Mouse (Mus musculus): ENCODE results near the gene Prss27. TPM values are rescaled to one million over a fixed set of nuclear protein-coding genes. Genes with fewer than 3 reads are reported as not detected.
A peak's percentile ranks its signal among the peaks of the same experiment; 100 is the strongest.

Prss27 gene
- polyA plus RNA-seq, 1 experiment from 2014 or later, result 0.52 TPM

- ATAC-seq (ENCODE audit: low FRiP score, low read depth), result no peak
- Histone ChIP-seq H3K27me3 (no peaks in the 10 kb centered on the region), H3K27ac (no peak overlapping the region), H3K4me2 (replicated peaks) (no peak overlapping the region), H3K4me3 (no peak overlapping the region), H3K9ac (no peak overlapping the region), H3K9me3 (peaks cover 4% of the 10 kb centered on the region; the same call in 1 of the 2 replicates), H3K36me3 (no peaks in the 10 kb centered on the region), H3K4me1 (no peaks in the 10 kb centered on the region)
- 51% methylated on average over 2 of the region's 2 CpGs for WGBS
Observed at GRCm38 (mm10) chr17:24006930-24007329, 31.0 kb upstream of the Prss27 start.

GRCm38 (mm10) chr17:24007391-24007790 is 30.6 kb upstream of the Prss27 start:
- Histone ChIP-seq H3K4me1 (no peaks in the 10 kb centered on the region), H3K27me3 (no peaks in the 10 kb centered on the region), H3K36me3 (no peaks in the 10 kb centered on the region), H3K27ac (no peak overlapping the region), H3K9ac (no peak overlapping the region), H3K4me3 (no peak overlapping the region), H3K9me3 (peaks cover 4% of the 10 kb centered on the region; the same call in 1 of the 2 replicates), H3K4me2 (replicated peaks) (no peak overlapping the region)
- WGBS, result 72% methylated on average over 1 of the region's 1 CpGs
- ATAC-seq (ENCODE audit: low FRiP score, low read depth), result no peak

GRCm38 (mm10) chr17:24008105-24008504 is 29.8 kb upstream of the Prss27 start:
- Histone ChIP-seq H3K9me3 (peaks cover 4% of the 10 kb centered on the region; the same call in 1 of the 2 replicates), H3K9ac (no peak overlapping the region), H3K4me3 (no peak overlapping the region), H3K27ac (no peak overlapping the region), H3K36me3 (no peaks in the 10 kb centered on the region), H3K4me1 (no peaks in the 10 kb centered on the region), H3K27me3 (no peaks in the 10 kb centered on the region), H3K4me2 (replicated peaks) (no peak overlapping the region)
- WGBS, result 64% methylated on average over 4 of the region's 4 CpGs
- ATAC-seq (ENCODE audit: low FRiP score, low read depth), result no peak

GRCm38 (mm10) chr17:24009617-24010016 is 28.3 kb upstream of the Prss27 start:
- H3K27me3 ChIP-seq, result no peaks in the 10 kb centered on the region
- no peak for ATAC-seq (ENCODE audit: low FRiP score, low read depth)
- H3K4me1 ChIP-seq, result no peaks in the 10 kb centered on the region
- 47% methylated on average over 5 of the region's 5 CpGs for WGBS
- H3K4me2 ChIP-seq (replicated peaks), result no peak overlapping the region
- H3K36me3 ChIP-seq, result no peaks in the 10 kb centered on the region
- peaks cover 4% of the 10 kb centered on the region; the same call in 1 of the 2 replicates for H3K9me3 ChIP-seq
- no peak overlapping the region for H3K9ac ChIP-seq
- H3K27ac ChIP-seq, result no peak overlapping the region
- H3K4me3 ChIP-seq, result no peak overlapping the region

GRCm38 (mm10) chr17:24012921-24013320 is 25.0 kb upstream of the Prss27 start:
- WGBS, result 80% methylated on average over 2 of the region's 2 CpGs

GRCm38 (mm10) chr17:24014433-24014965 is 23.4 kb upstream of the Prss27 start:
- no peaks in the 10 kb centered on the region for H3K27me3 ChIP-seq
- no peak overlapping the region for H3K9ac ChIP-seq
- H3K36me3 ChIP-seq, result no peaks in the 10 kb centered on the region
- no peak overlapping the region for H3K4me3 ChIP-seq
- no peaks in the 10 kb centered on the region for H3K9me3 ChIP-seq
- H3K27ac ChIP-seq, result no peak overlapping the region
- no peaks in the 10 kb centered on the region for H3K4me1 ChIP-seq
- WGBS, result 85% methylated on average over 5 of the region's 5 CpGs
- H3K4me2 ChIP-seq (replicated peaks), result no peak overlapping the region
- no peak for ATAC-seq (ENCODE audit: low FRiP score, low read depth)

More at GRCm38 (mm10) chr17:24012921-24013320, 25.0 kb upstream of the Prss27 start:
- H3K4me3 ChIP-seq, result no peak overlapping the region
- no peaks in the 10 kb centered on the region for H3K4me1 ChIP-seq
- no peak for ATAC-seq (ENCODE audit: low FRiP score, low read depth)
- H3K27ac ChIP-seq, result no peak overlapping the region
- H3K27me3 ChIP-seq, result no peaks in the 10 kb centered on the region
- H3K36me3 ChIP-seq, result no peaks in the 10 kb centered on the region
- no peak overlapping the region for H3K4me2 ChIP-seq (replicated peaks)
- H3K9me3 ChIP-seq, result no peaks in the 10 kb centered on the region
- no peak overlapping the region for H3K9ac ChIP-seq

- 31% methylated on average over 14 of the region's 14 CpGs for WGBS
- Histone ChIP-seq H3K4me3 (no peak overlapping the region), H3K36me3 (no peaks in the 10 kb centered on the region), H3K27me3 (no peaks in the 10 kb centered on the region), H3K9me3 (no peaks in the 10 kb centered on the region), H3K27ac (no peak overlapping the region), H3K4me2 (replicated peaks) (no peak overlapping the region), H3K9ac (no peak overlapping the region), H3K4me1 (0 out of 2 replicates have a peak, but pooled peaks cover 1% of the 10 kb centered on the region)
- ATAC-seq (ENCODE audit: low FRiP score, low read depth), result no peak
Observed at GRCm38 (mm10) chr17:24015727-24016126, 22.2 kb upstream of the Prss27 start.

GRCm38 (mm10) chr17:24020696-24021095 is 17.2 kb upstream of the Prss27 start:
- WGBS, result 27% methylated on average over 6 of the region's 6 CpGs
- ATAC-seq (ENCODE audit: low FRiP score, low read depth), result peak; percentile 59; the same call in 1 of the 2 replicates

GRCm38 (mm10) chr17:24021375-24022199 is 16.4 kb upstream of the Prss27 start:
- H3K27ac ChIP-seq, result no peak overlapping the region
- 75% methylated on average over 5 of the region's 5 CpGs for WGBS
- ATAC-seq (ENCODE audit: low FRiP score, low read depth), result no peak
- H3K9me3 ChIP-seq, result no peaks in the 10 kb centered on the region
- no peak overlapping the region for H3K9ac ChIP-seq
- no peak overlapping the region for H3K4me3 ChIP-seq
- no peaks in the 10 kb centered on the region for H3K27me3 ChIP-seq
- peaks cover 10% of the 10 kb centered on the region; the same call in 1 of the 2 replicates for H3K4me1 ChIP-seq
- H3K36me3 ChIP-seq, result no peaks in the 10 kb centered on the region
- no peak overlapping the region for H3K4me2 ChIP-seq (replicated peaks)

More at GRCm38 (mm10) chr17:24020696-24021095, 17.2 kb upstream of the Prss27 start:
- Histone ChIP-seq H3K9me3 (no peaks in the 10 kb centered on the region), H3K4me3 (no peak overlapping the region), H3K4me1 (peaks cover 10% of the 10 kb centered on the region; the same call in 1 of the 2 replicates), H3K27me3 (no peaks in the 10 kb centered on the region), H3K36me3 (no peaks in the 10 kb centered on the region), H3K9ac (no peak overlapping the region), H3K27ac (no peak overlapping the region), H3K4me2 (replicated peaks) (no peak overlapping the region)

- no peak overlapping the region for H3K27ac ChIP-seq
- no peaks in the 10 kb centered on the region for H3K9me3 ChIP-seq
- no peaks in the 10 kb centered on the region for H3K4me1 ChIP-seq
- H3K36me3 ChIP-seq, result no peaks in the 10 kb centered on the region
- H3K4me2 ChIP-seq (replicated peaks), result no peak overlapping the region
- ATAC-seq (ENCODE audit: low FRiP score, low read depth), result no peak
- no peak overlapping the region for H3K4me3 ChIP-seq
- H3K27me3 ChIP-seq, result no peaks in the 10 kb centered on the region
- no peak overlapping the region for H3K9ac ChIP-seq
- WGBS, result 82% methylated on average over 7 of the region's 7 CpGs
Observed at GRCm38 (mm10) chr17:24029477-24029876, 8.5 kb upstream of the Prss27 start.

GRCm38 (mm10) chr17:24030551-24030950 is 7.4 kb upstream of the Prss27 start:
- no peaks in the 10 kb centered on the region for H3K27me3 ChIP-seq
- WGBS, result 92% methylated on average over 19 of the region's 22 CpGs
- no peak overlapping the region for H3K4me2 ChIP-seq (replicated peaks)
- no peaks in the 10 kb centered on the region for H3K36me3 ChIP-seq
- no peaks in the 10 kb centered on the region for H3K4me1 ChIP-seq
- H3K9ac ChIP-seq, result no peak overlapping the region
- ATAC-seq (ENCODE audit: low FRiP score, low read depth), result no peak
- H3K4me3 ChIP-seq, result no peak overlapping the region
- H3K9me3 ChIP-seq, result no peaks in the 10 kb centered on the region
- H3K27ac ChIP-seq, result no peak overlapping the region

- H3K36me3 ChIP-seq, result no peaks in the 10 kb centered on the region
- 83% methylated on average over 7 of the region's 7 CpGs for WGBS
- no peak overlapping the region for H3K9ac ChIP-seq
Observed at GRCm38 (mm10) chr17:24035087-24035486, 2.9 kb upstream of the Prss27 start.

More at GRCm38 (mm10) chr17:24035087-24035486, 2.9 kb upstream of the Prss27 start:
- no peak overlapping the region for H3K4me3 ChIP-seq
- no peaks in the 10 kb centered on the region; the same call in 1 of the 2 replicates for H3K27me3 ChIP-seq
- no peak for ATAC-seq (ENCODE audit: low FRiP score, low read depth)
- H3K9me3 ChIP-seq, result no peaks in the 10 kb centered on the region
- no peak overlapping the region for H3K4me2 ChIP-seq (replicated peaks)
- no peak overlapping the region for H3K27ac ChIP-seq
- no peaks in the 10 kb centered on the region for H3K4me1 ChIP-seq

Data from limb, embryonic 13.5 days (tissue).